Mouse (Mus musculus) bone marrow, adult 2 months (tissue): ENCODE results near the gene Mpdu1. TPM values are rescaled to one million over a fixed set of nuclear protein-coding genes. Genes with fewer than 3 reads are reported as not detected.

ENCODE experiments used
- H3K27ac ChIP-seq: fragments of 200-500 bp; 2 replicates; pipeline ENCODE4 v1.5.1; 2012; ENCODE audit warnings: low read depth, mild to moderate bottlenecking, control low read depth, inconsistent platforms, low read length; ENCODE audit not compliant: control insufficient read depth, poor library complexity, insufficient read depth
- H3K4me1 ChIP-seq: fragments of 200-500 bp; 2 replicates; pipeline ENCODE4 v1.6.1; 2011; ENCODE audit warnings: low read length; ENCODE audit not compliant: control insufficient read depth, insufficient read depth
- H3K4me3 ChIP-seq: fragments of 200-500 bp; replicated peaks from 2 replicates; pipeline ENCODE3; 2011; ENCODE audit warnings: mild to moderate bottlenecking, low read depth, low read length, control low read depth; ENCODE audit not compliant: control insufficient read depth
- CTCF ChIP-seq: fragments of 200-500 bp; IDR thresholded peaks from 2 replicates; pipeline ENCODE4 v1.5.1; 2011; ENCODE audit warnings: low read length, control low read depth; ENCODE audit not compliant: control insufficient read depth, insufficient read depth
- POLR2A ChIP-seq: fragments of 200-500 bp; IDR thresholded peaks from 2 replicates; pipeline ENCODE4 v1.6.1; 2011; ENCODE audit warnings: low read depth, mild to moderate bottlenecking, control low read depth, low read length, borderline replicate concordance; ENCODE audit not compliant: control insufficient read depth
- WGBS: fragments of 180-500 bp; shearing (Covaris S2); methylation state at CpG from one replicate; pipeline ENCODE4 v1.1.7; 2018; 5-methylcytosine and 5-hydroxymethylcytosine counted together
- polyA plus RNA-seq: library from polyadenylated mRNA; stranded (reverse); fragments of >200 nt; gene quantifications from 2 replicates; pipeline ENCODE4 v1.2.4, GENCODE M21; 2011; ENCODE audit warnings: low replicate concordance; ENCODE audit not compliant: missing spikeins, insufficient read depth, insufficient read length

Mpdu1 gene
- polyA plus RNA-seq, 1 experiment: 109 TPM

DNA sequence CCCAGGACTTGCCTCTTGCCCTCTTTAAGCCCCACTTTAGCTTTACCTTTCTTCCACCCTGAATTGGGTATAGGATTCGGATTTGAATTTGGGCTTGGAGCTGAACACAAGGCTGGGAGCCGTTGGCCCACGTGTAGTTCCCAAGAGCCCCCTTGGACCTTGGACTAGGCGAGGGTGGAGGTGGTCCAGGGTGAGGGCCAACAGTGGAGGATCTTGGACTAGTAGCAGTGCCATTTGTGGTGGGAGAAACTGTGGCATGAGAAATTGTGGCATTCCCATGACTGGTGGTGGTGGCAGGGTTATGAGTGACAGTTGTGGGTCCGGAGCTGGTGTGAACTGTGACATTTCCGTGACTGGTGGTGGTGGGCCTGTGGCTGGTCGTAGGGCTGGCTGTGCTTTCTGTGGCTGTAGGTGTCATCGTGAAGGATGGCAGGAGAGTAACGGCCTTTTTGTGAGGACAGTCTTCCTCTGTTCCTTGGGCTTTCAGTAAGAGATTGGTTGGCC is 3.1 kb upstream of the Mpdu1 start:
- H3K4me1 ChIP-seq: peaks cover 3% of the 10 kb centered on the region; the same call in 1 of the 2 replicates
- H3K27ac ChIP-seq: peak overlapping the region; percentile 73
- H3K4me3 ChIP-seq: peak overlapping the region; percentile 56
- TF ChIP-seq CTCF: no peak
- TF ChIP-seq POLR2A: no peak
- 70% methylated on average over 9 of the region's 9 CpGs for WGBS

DNA sequence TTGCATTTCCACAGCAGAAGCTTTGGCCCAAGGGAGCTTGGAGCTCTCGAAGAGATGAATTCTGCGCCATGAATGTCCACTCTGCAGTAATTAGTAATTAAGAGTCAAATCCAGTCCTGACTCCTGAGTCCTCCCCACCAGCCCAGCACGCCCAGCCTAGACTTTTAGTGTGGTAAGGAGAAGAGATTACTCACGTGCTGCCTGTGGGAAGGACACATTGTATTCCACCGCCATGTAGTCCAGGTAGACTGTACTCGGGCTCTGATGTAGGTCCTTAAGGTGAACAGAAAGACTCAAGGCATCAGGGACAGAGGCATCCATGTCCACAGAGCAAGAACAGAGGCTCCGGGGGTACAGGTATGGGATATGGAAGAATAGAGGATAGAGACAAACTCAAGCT is 2.4 kb upstream of the Mpdu1 start:
- Histone ChIP-seq H3K4me1 (peaks cover 3% of the 10 kb centered on the region; the same call in 1 of the 2 replicates), H3K4me3 (no peak overlapping the region), H3K27ac (no peak overlapping the region)
- TF ChIP-seq POLR2A (no peak), CTCF (no peak)
- 92% methylated on average over 7 of the region's 7 CpGs for WGBS

DNA sequence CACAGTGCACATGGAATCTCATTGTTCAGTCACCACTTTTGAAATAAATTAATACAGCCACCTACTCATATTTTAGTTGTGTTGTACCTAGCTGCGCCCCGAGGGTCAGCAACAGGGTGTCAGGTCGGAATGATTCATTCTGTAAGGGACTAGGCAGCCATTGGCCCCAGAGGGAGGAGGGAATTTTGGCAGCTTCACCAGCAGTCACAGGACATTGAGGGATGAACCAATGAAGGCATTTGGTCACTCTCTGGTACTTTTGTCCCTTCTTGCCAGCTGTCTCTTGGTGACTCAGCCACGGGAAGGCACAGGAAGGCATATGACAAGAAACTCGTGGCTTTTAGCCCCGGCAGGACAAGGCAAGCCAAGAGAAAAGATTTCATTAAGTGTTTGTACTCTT is 1.4 kb upstream of the Mpdu1 start:
- Histone ChIP-seq H3K27ac (no peak overlapping the region), H3K4me3 (no peak overlapping the region), H3K4me1 (peaks cover 3% of the 10 kb centered on the region; the same call in 1 of the 2 replicates)
- no peak for TF ChIP-seq CTCF
- no peak for TF ChIP-seq POLR2A
- WGBS: 53% methylated on average over 6 of the region's 6 CpGs

DNA sequence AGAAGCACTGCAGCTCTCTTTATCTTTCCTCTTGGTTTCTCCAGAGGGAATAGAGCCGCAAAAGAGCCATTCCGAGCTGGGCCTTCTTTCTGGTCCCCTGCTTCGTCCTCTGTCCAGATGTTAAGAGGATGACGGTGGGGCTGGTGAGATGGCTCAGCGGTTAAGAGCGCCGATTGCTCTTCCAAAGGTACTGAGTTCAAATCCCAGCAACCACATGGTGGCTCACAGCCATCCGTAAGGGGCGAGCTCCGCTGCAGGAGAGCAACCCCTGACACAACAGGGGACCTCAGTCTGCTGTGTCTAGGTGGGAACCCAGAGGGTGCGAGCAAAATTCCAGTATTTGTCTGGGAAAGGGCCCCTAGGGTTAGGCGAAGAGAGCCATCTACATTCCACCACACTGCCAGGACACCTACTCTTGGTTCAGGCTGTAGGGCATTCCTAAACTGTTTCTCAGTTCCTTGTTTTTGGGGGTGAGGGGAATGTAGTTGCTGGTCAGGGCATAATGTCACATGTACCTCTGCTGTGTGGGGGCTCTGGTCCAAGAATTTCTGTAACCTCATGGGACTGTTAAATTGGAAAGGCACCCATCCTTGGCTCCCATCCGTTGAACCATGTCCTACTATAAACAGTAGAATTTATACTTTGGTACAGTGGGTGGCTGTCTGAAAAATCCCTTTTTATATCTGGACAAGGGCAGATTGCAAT is 677 bp upstream of the Mpdu1 start:
- Histone ChIP-seq H3K27ac (peak overlapping the region; percentile 93), H3K4me3 (peak overlapping the region; percentile 88), H3K4me1 (peaks cover 3% of the 10 kb centered on the region; the same call in 1 of the 2 replicates)
- WGBS: 76% methylated on average over 13 of the region's 13 CpGs
- TF ChIP-seq CTCF (no peak), POLR2A (no peak)

- TF ChIP-seq CTCF: no peak
- no peak for TF ChIP-seq POLR2A
- 62% methylated on average over 3 of the region's 3 CpGs for WGBS
- Histone ChIP-seq H3K4me1 (peaks cover 3% of the 10 kb centered on the region; the same call in 1 of the 2 replicates), H3K27ac (no peak overlapping the region), H3K4me3 (peak overlapping the region; percentile 88)
These were observed 1.1 kb downstream of the Mpdu1 start for GRCm38 (mm10) chr11:69661221-69661881.

DNA sequence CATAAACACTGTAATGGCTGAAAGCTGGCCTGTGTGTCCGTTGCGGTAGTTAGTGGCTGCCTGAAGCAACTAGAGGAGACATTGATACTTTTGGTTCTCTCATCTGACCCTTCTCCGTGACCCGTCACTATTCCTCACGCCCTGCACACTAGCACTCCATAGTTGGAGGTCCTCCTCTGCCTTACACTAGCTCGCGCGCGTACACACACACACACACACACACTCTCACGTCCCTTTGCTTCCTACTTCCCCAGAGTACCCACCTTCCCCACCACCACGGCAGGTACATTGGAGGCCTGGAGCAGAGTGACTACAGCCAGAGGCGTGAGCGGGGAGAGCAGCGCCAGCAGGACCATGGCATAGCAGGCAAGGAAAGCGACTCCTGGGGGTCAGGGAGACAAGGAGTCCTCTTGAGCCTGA is 5.0 kb downstream of the Mpdu1 start:
- Histone ChIP-seq H3K4me1 (no peaks in the 10 kb centered on the region; the same call in 1 of the 2 replicates), H3K4me3 (no peak overlapping the region), H3K27ac (no peak overlapping the region)
- whole genome bisulfite sequencing: 83% methylated on average over 15 of the region's 15 CpGs
- no peak for TF ChIP-seq CTCF
- TF ChIP-seq POLR2A: no peak

DNA sequence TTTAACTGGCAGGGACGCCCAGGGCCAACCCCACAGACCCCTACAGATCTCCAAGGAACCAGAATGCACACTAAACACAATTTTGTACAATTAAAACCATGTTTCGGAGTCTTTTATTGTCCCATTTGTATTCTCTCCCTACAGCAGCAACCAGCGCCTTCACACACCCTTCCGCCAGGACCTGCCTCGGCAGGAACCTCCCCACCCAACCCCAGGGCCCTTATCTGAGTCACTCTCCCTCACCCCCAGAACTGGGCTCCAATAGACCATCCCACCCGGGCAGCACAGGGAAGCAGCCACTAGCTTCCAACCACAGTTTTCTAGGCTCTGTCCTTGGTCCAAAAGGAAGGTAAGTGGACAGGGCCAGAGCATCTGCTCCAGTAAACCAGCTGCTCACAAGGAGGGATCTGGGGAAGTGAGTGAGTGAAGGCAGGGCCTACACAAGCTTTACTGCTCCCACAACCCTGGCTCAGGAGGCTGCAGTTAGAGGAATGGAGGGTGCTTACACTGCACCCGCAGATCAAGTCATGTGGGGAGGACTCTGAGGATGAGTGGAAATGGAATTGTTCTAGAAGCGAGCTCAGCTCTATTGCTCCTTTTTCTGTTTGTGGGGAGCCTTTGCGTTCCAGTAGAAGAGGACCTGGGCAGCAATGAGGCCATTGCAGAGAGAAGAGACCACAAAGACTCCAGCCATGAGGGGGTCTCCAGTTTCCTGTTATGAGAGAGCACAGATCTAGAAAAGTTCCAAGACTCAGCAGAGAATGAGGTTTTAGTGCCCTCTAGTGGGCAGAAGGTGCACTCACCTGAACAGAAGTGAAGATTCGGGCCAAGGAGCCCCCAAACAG is 5.6 kb downstream of the Mpdu1 start:
- H3K27ac ChIP-seq: no peak overlapping the region
- WGBS: 59% methylated on average over 10 of the region's 10 CpGs
- peak; percentile 78 for TF ChIP-seq CTCF
- no peak for TF ChIP-seq POLR2A
- no peak overlapping the region for H3K4me3 ChIP-seq
- H3K4me1 ChIP-seq: no peaks in the 10 kb centered on the region; the same call in 1 of the 2 replicates

DNA sequence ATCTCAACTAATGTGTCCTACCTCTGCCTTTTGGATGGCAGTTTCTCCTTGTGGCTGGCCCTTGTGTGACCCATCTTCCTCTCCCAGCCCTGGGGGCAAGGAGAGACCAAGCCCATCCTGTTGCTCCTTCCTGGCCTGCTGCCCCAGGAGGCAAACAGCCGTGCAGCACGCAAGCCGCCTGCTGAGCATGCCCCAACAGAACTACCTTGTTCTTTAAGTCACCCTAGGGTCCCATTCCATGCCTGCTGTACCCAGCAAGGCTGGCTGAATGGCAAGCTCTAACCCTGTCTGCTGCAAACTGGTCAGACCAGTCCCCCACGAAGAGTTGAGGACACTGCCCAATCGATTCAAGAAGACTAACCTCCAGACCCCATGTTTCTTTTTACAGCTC is 6.4 kb downstream of the Mpdu1 start:
- Histone ChIP-seq H3K4me1 (no peaks in the 10 kb centered on the region; the same call in 1 of the 2 replicates), H3K27ac (no peak overlapping the region), H3K4me3 (no peak overlapping the region)
- WGBS: 87% methylated on average over 5 of the region's 5 CpGs
- no peak for TF ChIP-seq CTCF
- TF ChIP-seq POLR2A: no peak
